Mouse (Mus musculus) liver, embryonic 14.5 days (tissue): Measurements from ENCODE around the gene Ubr4.

Experiments used
- CTCF ChIP-seq: IDR thresholded peaks from 2 replicates; pipeline ENCODE4 v1.5.1; 2016; ENCODE audit warnings: antibody characterized with exemption, low read depth, control low read depth
- EP300 ChIP-seq: IDR thresholded peaks from 2 replicates; pipeline ENCODE4 v1.6.1; 2016; ENCODE audit warnings: antibody characterized with exemption, low read depth

GRCm38 (mm10) chr4:139352832-139353231 lies 423 bp downstream of the Ubr4 start:
- TF ChIP-seq CTCF (no peak), EP300 (no peak)
